Mouse (Mus musculus) stomach, postnatal 0 days (tissue): ENCODE measurements around the gene Gpat2. TPM values are rescaled to one million over a fixed set of nuclear protein-coding genes. Genes with fewer than 3 reads are reported as not detected.
A peak's percentile ranks its signal among the peaks of the same experiment; 100 is the strongest.

ENCODE experiments used
- ATAC-seq: fragments of 200-750 bp; cut with Nextera tagmentation; 2 replicates; pipeline ENCODE4 v1.8.0; 2017; ENCODE audit not compliant: low FRiP score, low TSS enrichment
- DNase-seq: peaks from one replicate; pipeline ENCODE4 v3.0.0-alpha.2; 2016; ENCODE audit warnings: low spot score
- H3K27ac ChIP-seq: fragments of 300-500 bp; sonication (generic); replicated peaks from 2 replicates; pipeline ENCODE4 v1.5.1; 2014; ENCODE audit warnings: mild to moderate bottlenecking, control low read depth
- H3K27me3 ChIP-seq: fragments of 300-500 bp; sonication (generic); 2 replicates; pipeline ENCODE4 v1.6.1; 2014; ENCODE audit warnings: low read length; ENCODE audit not compliant: control insufficient read depth, insufficient read depth
- H3K36me3 ChIP-seq: fragments of 300-500 bp; sonication (generic); 2 replicates; pipeline ENCODE4 v1.6.1; 2014; ENCODE audit warnings: low read length, mixed read lengths; ENCODE audit not compliant: control insufficient read depth, insufficient read depth
- H3K4me1 ChIP-seq: fragments of 300-500 bp; sonication (generic); replicated peaks from 2 replicates; pipeline ENCODE4 v1.6.1; 2014; ENCODE audit warnings: antibody characterized with exemption; ENCODE audit not compliant: control insufficient read depth, insufficient read depth
- H3K4me2 ChIP-seq: fragments of 300-500 bp; sonication (generic); replicated peaks from 2 replicates; pipeline ENCODE4 v1.6.1; 2014; ENCODE audit warnings: low read depth, mild to moderate bottlenecking, control low read depth, moderate library complexity
- H3K4me3 ChIP-seq: fragments of 300-500 bp; sonication (generic); 2 replicates; pipeline ENCODE4 v1.5.1; 2014; ENCODE audit warnings: low read depth, low read length, control low read depth
- H3K9ac ChIP-seq: fragments of 300-500 bp; sonication (generic); 2 replicates; pipeline ENCODE4 v1.6.1; 2014; ENCODE audit warnings: mild to moderate bottlenecking, low read length, control low read depth, mixed read lengths
- H3K9me3 ChIP-seq: fragments of 300-500 bp; sonication (generic); 2 replicates; pipeline ENCODE4 v1.6.1; 2016; ENCODE audit warnings: low read length; ENCODE audit not compliant: control insufficient read depth
- CTCF ChIP-seq: IDR thresholded peaks from 2 replicates; pipeline ENCODE4 v1.5.1; 2016; ENCODE audit warnings: antibody characterized with exemption, low read depth, mild to moderate bottlenecking, moderate library complexity
- EP300 ChIP-seq: optimal IDR thresholded peaks from 2 replicates; pipeline ENCODE3; 2016; ENCODE audit warnings: antibody characterized with exemption
- WGBS: fragments of 180-500 bp; shearing (Covaris S2); extraction: QIAGEN DNeasy Blood & Tissue Kit; methylation state at CpG from one replicate; pipeline ENCODE4 v1.1.7; 2014; 5-methylcytosine and 5-hydroxymethylcytosine counted together
- polyA plus RNA-seq: library from polyadenylated mRNA; unstranded; fragments of >200 nt; fragmentation: Nextera tagmentation; extraction: Ambion mirVana; gene quantifications from 2 replicates; pipeline ENCODE4 v1.2.1, GENCODE M21; 2015

Gene Gpat2
- polyA plus RNA-seq, 1 experiment from 2014 or later: 0.34 TPM

GRCm38 (mm10) chr2:127449691-127450090 is 24.7 kb downstream of the Gpat2 start:
- Histone ChIP-seq H3K9me3 (no peaks in the 10 kb centered on the region), H3K4me2 (no peak overlapping the region), H3K4me3 (no peak overlapping the region), H3K36me3 (no peaks in the 10 kb centered on the region), H3K4me1 (no peaks in the 10 kb centered on the region), H3K27me3 (no peaks in the 10 kb centered on the region; the same call in 1 of the 2 replicates), H3K27ac (no peak overlapping the region), H3K9ac (no peak overlapping the region)
- DNase-seq: no peak
- no peak for ATAC-seq
- WGBS: 19% methylated on average over 7 of the region's 7 CpGs
- TF ChIP-seq CTCF: no peak
- no peak for TF ChIP-seq EP300

GRCm38 (mm10) chr2:127451748-127452147 is 26.7 kb downstream of the Gpat2 start:
- TF ChIP-seq EP300: no peak
- no peak for TF ChIP-seq CTCF
- no peaks in the 10 kb centered on the region; the same call in 1 of the 2 replicates for H3K27me3 ChIP-seq
- no peak overlapping the region for H3K27ac ChIP-seq
- no peak for DNase-seq
- H3K36me3 ChIP-seq: no peaks in the 10 kb centered on the region
- no peak overlapping the region for H3K9ac ChIP-seq
- H3K9me3 ChIP-seq: no peaks in the 10 kb centered on the region
- no peaks in the 10 kb centered on the region for H3K4me1 ChIP-seq
- WGBS: 15% methylated on average over 6 of the region's 6 CpGs
- ATAC-seq: no peak
- no peak overlapping the region for H3K4me3 ChIP-seq
- no peak overlapping the region for H3K4me2 ChIP-seq

DNA sequence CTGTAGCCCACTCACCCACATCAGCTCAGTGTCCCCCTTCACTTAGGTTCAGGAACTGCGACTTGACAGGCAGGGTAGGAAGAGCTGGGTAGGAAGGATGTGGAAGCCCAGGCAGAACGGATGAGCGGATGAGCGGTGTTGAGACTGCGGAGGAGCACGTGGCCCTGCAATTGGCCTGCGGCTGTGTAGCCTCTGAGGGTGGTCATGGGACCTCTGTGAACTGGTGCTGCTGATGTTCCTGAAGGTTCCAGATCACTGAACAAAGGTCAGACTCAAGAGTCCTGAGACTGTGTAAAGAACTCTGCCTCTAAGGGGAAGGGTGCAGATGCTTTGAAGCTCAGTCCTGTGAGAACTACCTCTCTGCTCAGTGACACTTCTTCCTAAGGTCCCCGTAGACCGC is 28.1 kb downstream of the Gpat2 start:
- H3K36me3 ChIP-seq: no peaks in the 10 kb centered on the region
- DNase-seq: no peak
- H3K4me2 ChIP-seq: no peak overlapping the region
- no peak for ATAC-seq
- 0 out of 2 replicates have a peak, but pooled peaks have one; percentile 7 for TF ChIP-seq CTCF
- TF ChIP-seq EP300: no peak
- no peaks in the 10 kb centered on the region for H3K4me1 ChIP-seq
- H3K27me3 ChIP-seq: no peaks in the 10 kb centered on the region; the same call in 1 of the 2 replicates
- no peak overlapping the region for H3K27ac ChIP-seq
- 77% methylated on average over 9 of the region's 9 CpGs for WGBS
- H3K4me3 ChIP-seq: no peak overlapping the region
- no peaks in the 10 kb centered on the region for H3K9me3 ChIP-seq
- no peak overlapping the region for H3K9ac ChIP-seq

GRCm38 (mm10) chr2:127453764-127454163 is 28.8 kb downstream of the Gpat2 start:
- no peaks in the 10 kb centered on the region for H3K4me1 ChIP-seq
- no peak overlapping the region for H3K9ac ChIP-seq
- no peaks in the 10 kb centered on the region for H3K9me3 ChIP-seq
- H3K27ac ChIP-seq: no peak overlapping the region
- no peaks in the 10 kb centered on the region; the same call in 1 of the 2 replicates for H3K27me3 ChIP-seq
- H3K4me3 ChIP-seq: no peak overlapping the region
- ATAC-seq (no peak), DNase-seq (peak; percentile 68)
- no peak overlapping the region for H3K4me2 ChIP-seq
- TF ChIP-seq CTCF (peak; percentile 95), EP300 (no peak)
- H3K36me3 ChIP-seq: no peaks in the 10 kb centered on the region
- WGBS: 3% methylated on average over 5 of the region's 5 CpGs

DNA sequence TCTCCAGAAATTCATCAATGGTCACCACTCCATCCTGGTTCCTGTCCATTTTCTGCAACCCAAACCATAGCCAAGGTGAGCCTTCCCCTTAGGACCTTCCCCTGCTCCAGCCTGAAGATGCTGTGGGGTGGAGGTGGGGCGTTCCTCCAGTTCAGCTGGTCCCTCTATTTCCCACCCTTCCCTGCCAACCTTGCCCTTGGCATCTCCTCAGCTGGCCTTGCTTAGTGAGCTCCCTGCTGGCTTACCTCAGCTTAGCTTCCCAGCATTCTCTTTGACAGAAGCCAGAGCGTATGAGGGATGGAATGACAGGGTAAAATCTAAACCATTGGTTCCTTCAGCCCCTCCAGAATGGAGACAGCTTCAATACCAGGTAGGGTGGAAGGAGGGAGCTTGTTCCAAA is 34.3 kb downstream of the Gpat2 start:
- H3K4me3 ChIP-seq: no peak overlapping the region
- no peak overlapping the region for H3K27ac ChIP-seq
- 84% methylated on average over 2 of the region's 2 CpGs for WGBS
- TF ChIP-seq EP300 (no peak), CTCF (no peak)
- no peak overlapping the region for H3K9ac ChIP-seq
- DNase-seq (no peak), ATAC-seq (no peak)
- H3K9me3 ChIP-seq: no peaks in the 10 kb centered on the region
- no peaks in the 10 kb centered on the region for H3K36me3 ChIP-seq
- H3K4me1 ChIP-seq: no peaks in the 10 kb centered on the region
- H3K27me3 ChIP-seq: no peaks in the 10 kb centered on the region
- no peak overlapping the region for H3K4me2 ChIP-seq

GRCm38 (mm10) chr2:127461351-127461750 is 36.4 kb downstream of the Gpat2 start:
- Histone ChIP-seq H3K27ac (no peak overlapping the region), H3K27me3 (no peaks in the 10 kb centered on the region), H3K9ac (no peak overlapping the region), H3K4me1 (no peaks in the 10 kb centered on the region), H3K36me3 (no peaks in the 10 kb centered on the region), H3K4me2 (no peak overlapping the region), H3K9me3 (no peaks in the 10 kb centered on the region), H3K4me3 (no peak overlapping the region)
- DNase-seq (no peak), ATAC-seq (no peak)
- WGBS: 39% methylated on average over 9 of the region's 9 CpGs
- TF ChIP-seq CTCF (no peak), EP300 (no peak)
